Mouse (Mus musculus): ENCODE measurements around the gene Nt5c2. TPM values are rescaled to one million over a fixed set of nuclear protein-coding genes. Genes with fewer than 3 reads are reported as not detected.

Gene Nt5c2
- polyA plus RNA-seq, 1 experiment from 2014 or later: 93.8 TPM

DNA sequence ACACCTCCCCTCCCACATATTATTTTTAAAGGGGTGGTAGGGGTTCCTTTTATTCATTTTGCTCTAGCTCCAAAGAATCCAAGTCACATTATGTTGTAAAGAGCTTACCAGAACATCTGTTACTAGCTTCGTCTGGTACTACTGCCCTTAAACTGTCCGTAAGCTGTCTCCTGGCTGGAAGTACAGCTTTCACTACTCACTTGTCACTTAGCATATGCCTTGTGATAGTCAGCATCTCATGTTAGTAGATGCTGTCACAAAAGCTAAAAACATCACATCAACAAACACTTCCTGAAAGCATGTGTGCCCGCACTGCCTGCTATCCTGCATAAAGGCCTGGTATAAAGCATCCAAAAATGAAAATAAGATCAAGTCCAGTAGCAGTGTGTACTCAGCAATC lies 55.4 kb downstream of the Nt5c2 start:
- Histone ChIP-seq H3K27ac (no peak overlapping the region), H3K9me3 (ENCODE audit: control insufficient read depth, low read length) (no peaks in the 10 kb centered on the region), H3K9ac (no peak overlapping the region), H3K4me2 (replicated peaks) (no peak overlapping the region), H3K4me1 (replicated peaks; ENCODE audit: control insufficient read depth, insufficient read depth, low read length) (peaks cover 17% of the 10 kb centered on the region), H3K36me3 (replicated peaks; ENCODE audit: control insufficient read depth, insufficient read depth) (no peaks in the 10 kb centered on the region), H3K4me3 (replicated peaks; ENCODE audit: low read length) (no peak overlapping the region), H3K27me3 (ENCODE audit: control insufficient read depth, insufficient read depth, low read length) (no peaks in the 10 kb centered on the region)
- no peak for DNase-seq (ENCODE audit: low spot score)
- WGBS: 72% methylated on average over 3 of the region's 3 CpGs
- ATAC-seq (ENCODE audit: low FRiP score): no peak

- DNase-seq (ENCODE audit: low spot score) (no peak), ATAC-seq (ENCODE audit: low FRiP score) (no peak)
- no peak overlapping the region for H3K4me2 ChIP-seq (replicated peaks)
- H3K4me3 ChIP-seq (replicated peaks; ENCODE audit: low read length): no peak overlapping the region
- H3K27me3 ChIP-seq (ENCODE audit: control insufficient read depth, insufficient read depth, low read length): no peaks in the 10 kb centered on the region
- H3K4me1 ChIP-seq (replicated peaks; ENCODE audit: control insufficient read depth, insufficient read depth, low read length): peaks cover 17% of the 10 kb centered on the region
- H3K9ac ChIP-seq: no peak overlapping the region
- H3K9me3 ChIP-seq (ENCODE audit: control insufficient read depth, low read length): no peaks in the 10 kb centered on the region
- no peak overlapping the region for H3K27ac ChIP-seq
- H3K36me3 ChIP-seq (replicated peaks; ENCODE audit: control insufficient read depth, insufficient read depth): no peaks in the 10 kb centered on the region
- 70% methylated on average over 3 of the region's 3 CpGs for WGBS
These were observed 56.4 kb downstream of the Nt5c2 start for GRCm38 (mm10) chr19:46958566-46958965.

DNA sequence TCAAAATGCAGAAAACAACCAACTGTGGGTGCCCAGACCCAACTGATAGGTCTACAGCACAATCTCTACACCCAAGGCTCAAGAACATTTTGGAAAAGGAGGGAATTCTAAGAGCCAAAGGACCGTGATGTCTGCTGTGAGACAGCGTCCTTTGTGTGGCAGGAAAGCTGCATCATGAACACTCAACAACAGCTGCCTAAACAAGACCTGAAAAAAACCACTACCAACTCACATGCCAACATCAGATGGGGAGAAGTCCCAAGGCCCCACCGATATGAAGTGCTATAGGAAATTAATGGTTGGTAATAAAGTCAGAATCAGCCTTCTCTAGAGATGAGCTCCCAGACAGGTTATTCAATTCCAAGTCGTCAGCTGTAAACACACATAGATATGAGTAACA lies 57.0 kb downstream of the Nt5c2 start:
- no peak for DNase-seq (ENCODE audit: low spot score)
- Histone ChIP-seq H3K27me3 (ENCODE audit: control insufficient read depth, insufficient read depth, low read length) (no peaks in the 10 kb centered on the region), H3K9me3 (ENCODE audit: control insufficient read depth, low read length) (no peaks in the 10 kb centered on the region), H3K36me3 (replicated peaks; ENCODE audit: control insufficient read depth, insufficient read depth) (no peaks in the 10 kb centered on the region), H3K4me1 (replicated peaks; ENCODE audit: control insufficient read depth, insufficient read depth, low read length) (peaks cover 17% of the 10 kb centered on the region), H3K4me2 (replicated peaks) (no peak overlapping the region), H3K27ac (no peak overlapping the region), H3K4me3 (replicated peaks; ENCODE audit: low read length) (no peak overlapping the region), H3K9ac (no peak overlapping the region)
- 80% methylated on average over 4 of the region's 4 CpGs for WGBS
- ATAC-seq (ENCODE audit: low FRiP score): no peak

DNA sequence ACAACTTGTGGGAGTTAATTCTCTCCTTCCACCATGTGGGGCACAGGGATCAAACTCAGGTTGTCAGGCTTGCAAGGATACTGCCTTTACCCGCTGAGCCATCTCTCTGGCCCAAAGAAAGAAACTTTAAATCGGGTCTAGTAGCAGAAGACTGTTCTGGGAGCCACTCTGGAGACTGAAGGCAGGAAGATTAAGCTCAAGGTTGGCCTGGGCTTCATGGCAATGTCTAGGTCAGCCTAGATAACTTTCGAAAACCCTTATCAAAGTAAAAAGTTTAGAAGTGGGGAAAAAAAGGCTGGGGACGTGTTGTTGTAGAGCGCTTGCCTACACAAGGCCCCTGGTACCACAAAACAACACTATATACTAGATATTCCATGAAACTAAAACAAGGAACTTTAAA lies 58.0 kb downstream of the Nt5c2 start:
- DNase-seq (ENCODE audit: low spot score) (no peak), ATAC-seq (ENCODE audit: low FRiP score) (no peak)

GRCm38 (mm10) chr19:46956410-46956809 lies 58.5 kb downstream of the Nt5c2 start:
- Histone ChIP-seq H3K4me1 (replicated peaks; ENCODE audit: control insufficient read depth, insufficient read depth, low read length) (peaks cover 17% of the 10 kb centered on the region), H3K4me3 (replicated peaks; ENCODE audit: low read length) (no peak overlapping the region), H3K4me2 (replicated peaks) (no peak overlapping the region), H3K36me3 (replicated peaks; ENCODE audit: control insufficient read depth, insufficient read depth) (no peaks in the 10 kb centered on the region), H3K27me3 (ENCODE audit: control insufficient read depth, insufficient read depth, low read length) (no peaks in the 10 kb centered on the region), H3K27ac (no peak overlapping the region), H3K9me3 (ENCODE audit: control insufficient read depth, low read length) (no peaks in the 10 kb centered on the region), H3K9ac (no peak overlapping the region)
- 86% methylated on average over 2 of the region's 2 CpGs for WGBS
- ATAC-seq (ENCODE audit: low FRiP score) (no peak), DNase-seq (ENCODE audit: low spot score) (no peak)

More for the DNA sequence above, 58.0 kb downstream of the Nt5c2 start:
- no peaks in the 10 kb centered on the region for H3K36me3 ChIP-seq (replicated peaks; ENCODE audit: control insufficient read depth, insufficient read depth)
- no peaks in the 10 kb centered on the region for H3K27me3 ChIP-seq (ENCODE audit: control insufficient read depth, insufficient read depth, low read length)
- no peak overlapping the region for H3K9ac ChIP-seq
- no peak overlapping the region for H3K4me2 ChIP-seq (replicated peaks)
- no peak overlapping the region for H3K4me3 ChIP-seq (replicated peaks; ENCODE audit: low read length)
- H3K4me1 ChIP-seq (replicated peaks; ENCODE audit: control insufficient read depth, insufficient read depth, low read length): peaks cover 17% of the 10 kb centered on the region
- no peaks in the 10 kb centered on the region for H3K9me3 ChIP-seq (ENCODE audit: control insufficient read depth, low read length)
- WGBS: 91% methylated on average over 5 of the region's 5 CpGs
- no peak overlapping the region for H3K27ac ChIP-seq

- Histone ChIP-seq H3K36me3 (replicated peaks; ENCODE audit: control insufficient read depth, insufficient read depth) (peaks cover 4% of the 10 kb centered on the region; the same call in 1 of the 2 replicates), H3K9ac (no peak overlapping the region), H3K4me1 (replicated peaks; ENCODE audit: control insufficient read depth, insufficient read depth, low read length) (peaks cover 12% of the 10 kb centered on the region), H3K4me3 (replicated peaks; ENCODE audit: low read length) (no peak overlapping the region), H3K9me3 (ENCODE audit: control insufficient read depth, low read length) (no peaks in the 10 kb centered on the region), H3K27ac (no peak overlapping the region), H3K27me3 (ENCODE audit: control insufficient read depth, insufficient read depth, low read length) (no peaks in the 10 kb centered on the region), H3K4me2 (replicated peaks) (no peak overlapping the region)
- WGBS: 97% methylated on average over 4 of the region's 4 CpGs
- no peak for DNase-seq (ENCODE audit: low spot score)
- ATAC-seq (ENCODE audit: low FRiP score): no peak
These were observed 59.3 kb downstream of the Nt5c2 start for GRCm38 (mm10) chr19:46955630-46956029.

DNA sequence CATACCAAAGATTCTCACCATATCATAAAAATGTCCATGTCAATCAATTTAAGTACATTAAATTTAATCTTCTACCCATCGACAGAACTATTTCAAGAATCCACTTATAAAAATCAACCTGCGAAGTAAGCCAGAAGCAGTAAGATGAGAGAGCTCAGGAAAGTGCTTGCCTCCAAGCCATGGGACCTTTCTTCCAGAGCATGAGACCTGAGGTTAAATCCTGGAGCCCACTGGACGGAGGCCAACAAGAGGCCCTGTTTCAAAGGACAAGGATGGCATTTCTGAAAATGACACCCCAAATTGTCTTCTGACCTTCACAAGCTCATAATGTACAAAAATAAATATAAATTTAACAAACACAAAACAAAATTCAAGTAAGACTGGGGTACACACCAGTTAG lies 61.4 kb downstream of the Nt5c2 start:
- Histone ChIP-seq H3K4me1 (replicated peaks; ENCODE audit: control insufficient read depth, insufficient read depth, low read length) (no peaks in the 10 kb centered on the region), H3K27ac (no peak overlapping the region), H3K9ac (no peak overlapping the region), H3K4me2 (replicated peaks) (no peak overlapping the region), H3K9me3 (ENCODE audit: control insufficient read depth, low read length) (no peaks in the 10 kb centered on the region), H3K4me3 (replicated peaks; ENCODE audit: low read length) (no peak overlapping the region), H3K27me3 (ENCODE audit: control insufficient read depth, insufficient read depth, low read length) (no peaks in the 10 kb centered on the region), H3K36me3 (replicated peaks; ENCODE audit: control insufficient read depth, insufficient read depth) (peaks cover 25% of the 10 kb centered on the region)
- 92% methylated on average over 3 of the region's 3 CpGs for WGBS
- ATAC-seq (ENCODE audit: low FRiP score) (no peak), DNase-seq (ENCODE audit: low spot score) (no peak)

GRCm38 (mm10) chr19:46952986-46953385 lies 62.0 kb downstream of the Nt5c2 start:
- H3K27me3 ChIP-seq (ENCODE audit: control insufficient read depth, insufficient read depth, low read length): no peaks in the 10 kb centered on the region
- no peaks in the 10 kb centered on the region for H3K9me3 ChIP-seq (ENCODE audit: control insufficient read depth, low read length)
- H3K27ac ChIP-seq: no peak overlapping the region
- no peak overlapping the region for H3K9ac ChIP-seq
- no peaks in the 10 kb centered on the region for H3K4me1 ChIP-seq (replicated peaks; ENCODE audit: control insufficient read depth, insufficient read depth, low read length)
- no peak overlapping the region for H3K4me3 ChIP-seq (replicated peaks; ENCODE audit: low read length)
- DNase-seq (ENCODE audit: low spot score) (no peak), ATAC-seq (ENCODE audit: low FRiP score) (no peak)
- H3K4me2 ChIP-seq (replicated peaks): no peak overlapping the region
- 77% methylated on average over 5 of the region's 5 CpGs for WGBS
- peaks cover 28% of the 10 kb centered on the region for H3K36me3 ChIP-seq (replicated peaks; ENCODE audit: control insufficient read depth, insufficient read depth)

- DNase-seq (ENCODE audit: low spot score): no peak
- Histone ChIP-seq H3K9me3 (ENCODE audit: control insufficient read depth, low read length) (no peaks in the 10 kb centered on the region), H3K27ac (no peak overlapping the region), H3K9ac (no peak overlapping the region), H3K36me3 (replicated peaks; ENCODE audit: control insufficient read depth, insufficient read depth) (peaks cover 20% of the 10 kb centered on the region), H3K4me1 (replicated peaks; ENCODE audit: control insufficient read depth, insufficient read depth, low read length) (no peaks in the 10 kb centered on the region), H3K4me3 (replicated peaks; ENCODE audit: low read length) (no peak overlapping the region), H3K27me3 (ENCODE audit: control insufficient read depth, insufficient read depth, low read length) (no peaks in the 10 kb centered on the region), H3K4me2 (replicated peaks) (no peak overlapping the region)
- no peak for ATAC-seq (ENCODE audit: low FRiP score)
- 91% methylated on average over 6 of the region's 6 CpGs for WGBS
These were observed 70.6 kb downstream of the Nt5c2 start for GRCm38 (mm10) chr19:46944341-46944740.

DNA sequence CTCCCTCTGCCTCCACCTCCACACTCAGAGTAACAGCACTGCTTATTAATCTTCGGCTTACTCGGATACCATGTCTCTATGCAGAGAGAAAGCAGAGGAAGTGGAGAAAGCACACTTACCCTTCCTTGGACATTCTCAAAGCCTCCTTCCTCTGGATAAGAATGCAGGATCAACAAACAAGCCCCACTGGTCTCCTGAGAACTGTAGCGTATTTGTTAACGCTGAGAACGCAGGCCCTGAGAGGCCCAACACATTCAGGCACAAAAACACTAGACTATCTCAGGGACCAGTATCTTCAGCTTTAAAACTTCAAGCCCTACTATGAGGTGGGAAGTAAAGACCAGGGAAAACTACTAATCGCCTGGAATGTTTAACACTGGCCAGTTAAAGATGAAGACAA lies 77.8 kb downstream of the Nt5c2 start:
- H3K4me3 ChIP-seq (replicated peaks; ENCODE audit: low read length): no peak overlapping the region
- peaks cover 8% of the 10 kb centered on the region; the same call in 1 of the 2 replicates for H3K4me1 ChIP-seq (replicated peaks; ENCODE audit: control insufficient read depth, insufficient read depth, low read length)
- H3K27ac ChIP-seq: peak overlapping the region; percentile 62
- H3K9ac ChIP-seq: 0 out of 2 replicates have a peak overlapping the region, but pooled peaks have one; percentile 11
- ATAC-seq (ENCODE audit: low FRiP score): no peak
- no peak overlapping the region for H3K4me2 ChIP-seq (replicated peaks)
- H3K27me3 ChIP-seq (ENCODE audit: control insufficient read depth, insufficient read depth, low read length): no peaks in the 10 kb centered on the region
- DNase-seq (ENCODE audit: low spot score): no peak
- WGBS: 58% methylated on average over 6 of the region's 6 CpGs
- H3K9me3 ChIP-seq (ENCODE audit: control insufficient read depth, low read length): no peaks in the 10 kb centered on the region
- no peaks in the 10 kb centered on the region for H3K36me3 ChIP-seq (replicated peaks; ENCODE audit: control insufficient read depth, insufficient read depth)
